Mouse (Mus musculus) brain, embryonic 14.5 days (tissue): ENCODE results near the gene Olfr895. TPM values are rescaled to one million over a fixed set of nuclear protein-coding genes. Genes with fewer than 3 reads are reported as not detected.

Source experiments
- DNase-seq: peaks from one replicate; pipeline ENCODE4 v3.0.0-alpha.2; 2011; ENCODE audit warnings: low read depth
- CTCF ChIP-seq: fragments of 200-500 bp; IDR thresholded peaks from 2 replicates; pipeline ENCODE4 v1.5.1; 2012; ENCODE audit warnings: inconsistent platforms, mild to moderate bottlenecking, moderate library complexity, borderline replicate concordance; ENCODE audit not compliant: insufficient read depth, insufficient read length; ENCODE audit errors: extremely low read depth
- POLR2A ChIP-seq: fragments of 200-500 bp; IDR thresholded peaks from 2 replicates; pipeline ENCODE4 v1.6.1; 2012; ENCODE audit warnings: mild to moderate bottlenecking, inconsistent platforms, borderline replicate concordance; ENCODE audit not compliant: poor library complexity, insufficient read depth, insufficient read length, severe bottlenecking; ENCODE audit errors: extremely low read depth
- polyA plus RNA-seq: library from polyadenylated mRNA; depleted of rRNA; stranded (reverse); fragments of >200 nt; gene quantifications from 2 replicates; pipeline ENCODE4 v1.2.3, GENCODE M21; 2012; rRNA removed

Olfr895 gene
- polyA plus RNA-seq: not detected in 2 replicates

DNA sequence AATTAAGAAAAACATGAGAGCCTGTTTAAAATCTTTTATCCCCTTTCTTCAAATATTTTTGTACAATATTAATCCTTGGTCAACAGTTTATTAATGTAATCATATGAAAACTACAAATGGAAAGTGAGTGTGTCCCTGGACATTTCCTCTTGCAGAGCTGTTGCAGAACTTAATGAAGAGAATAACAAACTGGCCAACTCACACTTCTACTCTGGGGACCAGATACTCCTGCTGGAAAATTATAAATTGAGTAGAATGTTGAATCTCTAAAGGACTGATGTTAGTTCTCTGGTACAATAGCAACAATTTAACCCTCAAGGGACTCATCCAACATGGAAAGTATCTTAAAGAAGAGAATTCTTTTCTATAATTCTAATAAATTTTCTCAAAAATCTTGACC is at the start of gene Olfr895:
TSS of gene Olfr895 (plus strand) at position 301 of the 400 bp plus-strand sequence.
- TF ChIP-seq POLR2A (no peak), CTCF (no peak)
- no peak for DNase-seq

DNA sequence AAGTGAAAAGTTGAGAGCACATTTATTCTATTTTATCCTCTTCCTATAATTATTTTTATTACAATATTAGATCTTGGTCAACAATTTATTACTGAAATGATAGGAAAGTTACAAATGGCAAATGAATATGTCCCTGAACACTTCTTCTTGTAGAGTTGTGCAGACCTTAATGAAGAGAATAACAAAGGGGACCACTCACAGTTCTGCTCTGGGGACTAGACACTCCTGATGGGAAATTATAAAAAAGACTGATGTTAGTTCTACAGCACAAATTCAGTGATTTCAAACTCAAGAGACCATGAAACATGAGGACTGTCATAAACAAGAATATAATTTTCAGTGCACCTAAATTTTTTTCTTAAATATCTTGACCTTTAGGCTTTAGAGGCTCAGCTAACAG is 15.2 kb upstream of the Olfr895 start, which contains the start of gene Olfr143:
TSS of gene Olfr143 (plus strand) at position 301 of the 400 bp plus-strand sequence.
- DNase-seq: no peak
- TF ChIP-seq CTCF: no peak
- no peak for TF ChIP-seq POLR2A

DNA sequence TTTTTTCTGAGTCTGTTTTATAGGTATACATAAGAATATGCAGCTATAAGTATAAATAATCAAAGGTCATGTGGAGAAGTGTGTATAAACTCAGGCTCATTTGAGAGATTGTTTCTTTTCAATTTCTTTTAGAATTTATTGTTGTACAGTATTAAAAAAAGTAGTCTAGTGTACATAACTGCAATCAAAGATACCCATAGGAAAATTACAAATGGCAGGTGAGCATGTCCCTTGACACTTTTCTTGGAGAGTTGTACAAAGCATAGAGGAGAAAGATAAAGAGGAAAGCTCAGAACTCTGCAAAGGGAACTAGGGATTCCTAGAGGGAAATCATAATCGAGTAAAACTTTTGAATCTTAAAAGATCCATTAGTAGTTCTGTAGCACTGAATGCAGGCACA is 23.2 kb downstream of the Olfr895 start, which contains the start of gene Olfr896-ps1:
TSS of gene Olfr896-ps1 (plus strand) at position 301 of the 400 bp plus-strand sequence.
- TF ChIP-seq CTCF: no peak
- TF ChIP-seq POLR2A: no peak
- DNase-seq: no peak

Other genes starting within 250 kb of the Olfr895 start
- not detected in 2 replicates for gene Olfr883, start 242.0 kb upstream of the Olfr895 start, polyA plus RNA-seq
- gene Olfr884, start 221.3 kb upstream of the Olfr895 start, polyA plus RNA-seq: not detected in 2 replicates
- gene Olfr885, start 206.5 kb upstream of the Olfr895 start, polyA plus RNA-seq: not detected in 2 replicates
- not detected in 2 replicates for gene Olfr887, start 183.8 kb upstream of the Olfr895 start, polyA plus RNA-seq
- gene Olfr888, start 159.7 kb upstream of the Olfr895 start, polyA plus RNA-seq: not detected in 2 replicates
- gene Olfr889, start 152.7 kb upstream of the Olfr895 start, polyA plus RNA-seq: 0.01 TPM in 1 of 2 replicates, not detected in the other
- gene Olfr890, start 125.3 kb upstream of the Olfr895 start, polyA plus RNA-seq: not detected in 2 replicates
- gene Olfr891, start 87.0 kb upstream of the Olfr895 start, polyA plus RNA-seq: not detected in 2 replicates
- gene Olfr893, start 59.5 kb upstream of the Olfr895 start, polyA plus RNA-seq: not detected in 2 replicates
- not detected in 2 replicates for gene Olfr894, start 49.8 kb upstream of the Olfr895 start, polyA plus RNA-seq
- gene Olfr143, start 15.1 kb upstream of the Olfr895 start, polyA plus RNA-seq: not detected in 2 replicates
- gene Olfr896-ps1, start 23.3 kb downstream of the Olfr895 start, polyA plus RNA-seq: not detected in 2 replicates
- gene Olfr25, start 61.2 kb downstream of the Olfr895 start, polyA plus RNA-seq: not detected in 2 replicates
- not detected in 2 replicates for gene Olfr898, start 80.6 kb downstream of the Olfr895 start, polyA plus RNA-seq
- gene Olfr250, start 99.0 kb downstream of the Olfr895 start, polyA plus RNA-seq: not detected in 2 replicates
- gene Olfr251, start 109.2 kb downstream of the Olfr895 start, polyA plus RNA-seq: not detected in 2 replicates
- gene Olfr147, start 133.8 kb downstream of the Olfr895 start, polyA plus RNA-seq: not detected in 2 replicates
- gene Olfr901, start 161.6 kb downstream of the Olfr895 start, polyA plus RNA-seq: not detected in 2 replicates
- gene Olfr902, start 179.8 kb downstream of the Olfr895 start, polyA plus RNA-seq: not detected in 2 replicates
- not detected in 2 replicates for gene Olfr904, start 195.3 kb downstream of the Olfr895 start, polyA plus RNA-seq
- gene Olfr905, start 203.3 kb downstream of the Olfr895 start, polyA plus RNA-seq: not detected in 2 replicates
- gene Olfr906, start 219.2 kb downstream of the Olfr895 start, polyA plus RNA-seq: not detected in 2 replicates
- not detected in 2 replicates for gene Olfr907, start 227.9 kb downstream of the Olfr895 start, polyA plus RNA-seq